Mouse (Mus musculus) heart, embryonic 10.5 days (tissue): Measurements from ENCODE around the gene Exoc8. TPM values are rescaled to one million over a fixed set of nuclear protein-coding genes. Genes with fewer than 3 reads are reported as not detected.

Source experiments
- DNase-seq: peaks from one replicate; pipeline ENCODE4 v3.0.0-alpha.2; 2017; ENCODE audit warnings: low spot score
- H3K27ac ChIP-seq: fragments of 300-500 bp; sonication (generic); 2 replicates; pipeline ENCODE4 v1.5.1; 2016; ENCODE audit warnings: mild to moderate bottlenecking
- H3K27me3 ChIP-seq: fragments of 300-500 bp; sonication (generic); 2 replicates; pipeline ENCODE4 v1.6.1; 2016; ENCODE audit warnings: mild to moderate bottlenecking; ENCODE audit not compliant: poor library complexity, insufficient read depth, severe bottlenecking
- H3K36me3 ChIP-seq: fragments of 300-500 bp; sonication (generic); 2 replicates; pipeline ENCODE4 v1.6.1; 2016; ENCODE audit warnings: mild to moderate bottlenecking, moderate library complexity
- H3K4me1 ChIP-seq: fragments of 300-500 bp; sonication (generic); 2 replicates; pipeline ENCODE4 v1.6.1; 2016; ENCODE audit warnings: mild to moderate bottlenecking
- H3K4me3 ChIP-seq: fragments of 300-500 bp; sonication (generic); 2 replicates; pipeline ENCODE4 v1.5.1; 2016; ENCODE audit warnings: mild to moderate bottlenecking, moderate library complexity
- H3K9me3 ChIP-seq: fragments of 300-500 bp; sonication (generic); 2 replicates; pipeline ENCODE4 v1.6.1; 2016; ENCODE audit warnings: mild to moderate bottlenecking, moderate library complexity
- WGBS: fragments of 180-500 bp; shearing (Covaris S2); methylation state at CpG from one replicate; pipeline ENCODE4 v1.1.7; 2016; 5-methylcytosine and 5-hydroxymethylcytosine counted together
- polyA plus RNA-seq: library from polyadenylated mRNA; unstranded; fragments of >200 nt; fragmentation: Nextera tagmentation; extraction: Ambion mirVana; gene quantifications from 2 replicates; pipeline ENCODE4 v1.2.1, GENCODE M21; 2016

Exoc8 gene
- polyA plus RNA-seq, 1 experiment from 2014 or later: 8.0 TPM

GRCm38 (mm10) chr8:124863163-124863677 is 34.3 kb downstream of the Exoc8 start:
- H3K27me3 ChIP-seq: no peaks in the 10 kb centered on the region
- H3K36me3 ChIP-seq: peaks cover 33% of the 10 kb centered on the region
- DNase-seq: no peak
- no peaks in the 10 kb centered on the region for H3K9me3 ChIP-seq
- H3K4me1 ChIP-seq: peaks cover 68% of the 10 kb centered on the region
- WGBS: 0% methylated on average over 33 of the region's 33 CpGs
- H3K4me3 ChIP-seq: peak overlapping the region; percentile 99
- H3K27ac ChIP-seq: peak overlapping the region; percentile 99

- peak; percentile 96 for DNase-seq
- 1% methylated on average over 55 of the region's 55 CpGs for WGBS
- H3K4me1 ChIP-seq: peaks cover 61% of the 10 kb centered on the region
- H3K9me3 ChIP-seq: no peaks in the 10 kb centered on the region
- H3K4me3 ChIP-seq: peak within 1 kb of the TSS; percentile 99
- peak within 1 kb of the TSS; percentile 99 for H3K27ac ChIP-seq
- no peaks in the 10 kb centered on the region for H3K27me3 ChIP-seq
- peaks cover 40% of the 10 kb centered on the region for H3K36me3 ChIP-seq
Observed at GRCm38 (mm10) chr8:124862321-124863162, 35.0 kb downstream of the Exoc8 start, which contains the start of the genes Gnpat and 2810004N23Rik. Gene Gnpat (plus strand): TSS chr8:124863033. Gene 2810004N23Rik (minus strand): TSS chr8:124863120.

GRCm38 (mm10) chr8:124860188-124860587 is 37.3 kb downstream of the Exoc8 start:
- WGBS: 51% methylated on average over 3 of the region's 3 CpGs
- peak overlapping the region; percentile 81 for H3K27ac ChIP-seq
- DNase-seq: no peak
- H3K4me3 ChIP-seq: no peak overlapping the region
- H3K36me3 ChIP-seq: peaks cover 58% of the 10 kb centered on the region
- peaks cover 43% of the 10 kb centered on the region for H3K4me1 ChIP-seq
- no peaks in the 10 kb centered on the region for H3K9me3 ChIP-seq
- H3K27me3 ChIP-seq: no peaks in the 10 kb centered on the region

- H3K27ac ChIP-seq: peak overlapping the region; percentile 81; the same call in 1 of the 2 replicates
- DNase-seq: no peak
Observed at GRCm38 (mm10) chr8:124859466-124859865, 38.0 kb downstream of the Exoc8 start.

GRCm38 (mm10) chr8:124853511-124853910 is 44.0 kb downstream of the Exoc8 start:
- Histone ChIP-seq H3K36me3 (peaks cover 63% of the 10 kb centered on the region), H3K9me3 (no peaks in the 10 kb centered on the region), H3K27ac (no peak overlapping the region), H3K4me3 (no peak overlapping the region), H3K4me1 (0 out of 2 replicates have a peak, but pooled peaks cover 2% of the 10 kb centered on the region), H3K27me3 (no peaks in the 10 kb centered on the region)
- DNase-seq: no peak
- WGBS: 100% methylated on average over 1 of the region's 1 CpGs

More at GRCm38 (mm10) chr8:124859466-124859865, 38.0 kb downstream of the Exoc8 start:
- Histone ChIP-seq H3K36me3 (peaks cover 65% of the 10 kb centered on the region), H3K9me3 (no peaks in the 10 kb centered on the region), H3K27me3 (no peaks in the 10 kb centered on the region), H3K4me3 (no peak overlapping the region), H3K4me1 (peaks cover 42% of the 10 kb centered on the region)

- DNase-seq: no peak
- Histone ChIP-seq H3K9me3 (no peaks in the 10 kb centered on the region), H3K27ac (no peak overlapping the region), H3K27me3 (no peaks in the 10 kb centered on the region), H3K4me1 (peaks cover 7% of the 10 kb centered on the region; the same call in 1 of the 2 replicates), H3K36me3 (peaks cover 42% of the 10 kb centered on the region), H3K4me3 (no peak overlapping the region)
- 89% methylated on average over 5 of the region's 5 CpGs for WGBS
Observed at GRCm38 (mm10) chr8:124845573-124845972, 51.9 kb downstream of the Exoc8 start.

- no peaks in the 10 kb centered on the region for H3K27me3 ChIP-seq
- H3K36me3 ChIP-seq: peaks cover 46% of the 10 kb centered on the region
- H3K27ac ChIP-seq: no peak overlapping the region
- 62% methylated on average over 3 of the region's 3 CpGs for WGBS
- DNase-seq: no peak
- no peak overlapping the region for H3K4me3 ChIP-seq
- H3K9me3 ChIP-seq: no peaks in the 10 kb centered on the region
- H3K4me1 ChIP-seq: peaks cover 7% of the 10 kb centered on the region; the same call in 1 of the 2 replicates
Observed at GRCm38 (mm10) chr8:124845131-124845530, 52.4 kb downstream of the Exoc8 start.

Other genes starting within 250 kb of the Exoc8 start
- 32.6 and 34.7 TPM in 2 replicates for gene 2310022B05Rik, start 234.3 kb downstream of the Exoc8 start, polyA plus RNA-seq
- 43.7 and 44.6 TPM in 2 replicates for gene Ttc13, start 175.7 kb downstream of the Exoc8 start, polyA plus RNA-seq
- 21.3 and 26.7 TPM in 2 replicates for gene Arv1, start 175.6 kb downstream of the Exoc8 start, polyA plus RNA-seq
- gene Fam89a, start 145.9 kb downstream of the Exoc8 start, polyA plus RNA-seq: 2.5 and 8.2 TPM in 2 replicates
- 0.05 and 0.10 TPM in 2 replicates for gene Trim67, start 104.6 kb downstream of the Exoc8 start, polyA plus RNA-seq
- gene Gnpat, start 34.7 kb downstream of the Exoc8 start, polyA plus RNA-seq: 132 and 134 TPM in 2 replicates
- 66.0 and 67.5 TPM in 2 replicates for gene 2810004N23Rik, start 34.6 kb downstream of the Exoc8 start, polyA plus RNA-seq
- gene Sprtn, start 181 bp upstream of the Exoc8 start, polyA plus RNA-seq: 9.5 and 9.7 TPM in 2 replicates
- gene Egln1, start 51.6 kb upstream of the Exoc8 start, polyA plus RNA-seq: 13.2 and 17.0 TPM in 2 replicates
- 106 and 118 TPM in 2 replicates for gene Tsnax, start 115.3 kb upstream of the Exoc8 start, polyA plus RNA-seq
- 2.6 and 2.8 TPM in 2 replicates for gene Disc1, start 156.5 kb upstream of the Exoc8 start, polyA plus RNA-seq